Mouse (Mus musculus) cerebellum, postnatal 36 days (tissue): ENCODE results near the gene Spp2.
"Not testable (repeated sequence)": the region's sequence is repeated elsewhere in the genome, so short reads cannot be mapped to it uniquely, and the experiment has no call there.

Source experiments
- DNase-seq, 2 experiments: peaks; one replicate each; pipeline ENCODE4 v3.0.0; 2021 to 2022; ENCODE audit warnings: mixed read lengths in 2 of 2

The Spp2 gene

DNA sequence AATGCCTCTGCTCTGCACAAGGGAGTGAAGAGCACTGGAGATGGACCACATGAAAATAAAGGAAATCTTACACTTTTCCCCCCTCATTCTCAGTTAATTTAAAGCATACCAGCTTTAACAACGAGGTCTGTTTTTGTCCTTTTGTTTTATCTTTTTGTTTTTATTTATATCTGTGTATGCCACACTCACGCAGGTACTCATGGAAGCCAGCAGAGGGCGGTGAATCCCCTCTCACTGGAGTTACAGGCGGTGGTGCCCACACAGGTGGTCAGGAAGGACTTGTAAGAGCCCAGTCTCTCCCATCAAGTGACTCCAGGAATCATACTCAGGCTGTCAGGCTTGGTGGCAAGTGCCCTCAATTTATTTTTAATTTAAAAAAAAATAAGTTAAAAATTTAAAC lies 27.3 kb downstream of the Spp2 start:
- no peak for DNase-seq

GRCm38 (mm10) chr1:88437206-88438126 lies 30.7 kb downstream of the Spp2 start:
- no peak for DNase-seq

DNA sequence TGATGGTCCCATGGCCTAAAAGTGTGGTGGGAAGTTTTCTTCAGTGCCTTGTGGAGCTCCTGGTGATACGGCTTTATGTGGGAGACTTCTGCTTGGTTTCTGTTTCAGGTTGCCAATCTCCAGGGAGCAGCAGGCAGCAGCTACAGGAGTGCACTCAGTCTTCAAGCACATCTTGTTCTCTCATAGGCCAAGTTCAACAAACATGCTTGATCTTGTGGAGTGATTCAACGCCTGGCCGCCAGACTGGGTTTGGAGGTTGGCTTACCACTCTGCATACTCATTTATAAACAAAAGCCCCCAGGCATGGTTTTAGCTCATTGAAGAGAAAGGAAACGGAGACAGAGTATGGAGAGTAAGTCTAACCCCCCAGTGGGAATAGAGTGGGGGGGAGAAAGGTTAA lies 36.6 kb downstream of the Spp2 start:
- DNase-seq = no peak

- peak in 1 of 2 experiments; percentile 13 for DNase-seq
Measured at GRCm38 (mm10) chr1:88445400-88445799, 38.6 kb downstream of the Spp2 start.

DNA sequence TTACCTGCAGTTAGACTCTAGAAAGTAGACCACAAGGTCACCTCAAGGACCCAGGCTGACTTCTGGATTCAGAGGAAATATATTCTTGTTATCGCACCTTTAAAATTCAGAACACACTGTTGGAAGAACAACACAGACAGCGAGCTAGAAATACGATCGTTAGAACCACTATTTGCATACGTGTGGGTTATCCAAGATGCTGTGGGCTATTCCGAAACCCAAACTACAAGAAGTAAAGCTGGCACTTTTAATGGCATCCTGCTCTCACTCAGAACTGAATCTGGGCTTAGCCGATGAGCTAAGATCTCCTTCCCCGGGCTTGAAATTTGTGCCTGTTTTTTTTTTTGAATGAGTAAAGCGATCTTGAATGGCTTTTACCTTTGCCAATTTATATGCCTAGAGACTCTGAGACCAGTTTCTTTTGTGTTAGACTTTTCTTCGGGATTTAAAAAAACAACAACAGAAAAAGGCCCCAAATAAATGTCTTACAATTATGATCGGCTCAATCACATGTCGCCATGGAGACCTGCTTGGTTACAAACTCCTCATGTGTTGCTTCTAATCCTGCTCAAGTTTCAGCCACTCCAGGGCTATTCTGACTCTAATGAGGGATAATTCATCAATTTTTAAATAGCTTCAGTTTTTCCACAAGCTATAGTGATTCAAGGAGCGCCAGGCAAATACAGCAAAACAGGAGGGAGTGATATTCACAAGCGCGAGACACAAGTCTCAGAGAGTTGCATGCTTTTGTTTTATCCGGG lies 39.7 kb downstream of the Spp2 start:
- DNase-seq = no peak

- no peak for DNase-seq
Measured at GRCm38 (mm10) chr1:88447483-88447882, 40.7 kb downstream of the Spp2 start.

DNA sequence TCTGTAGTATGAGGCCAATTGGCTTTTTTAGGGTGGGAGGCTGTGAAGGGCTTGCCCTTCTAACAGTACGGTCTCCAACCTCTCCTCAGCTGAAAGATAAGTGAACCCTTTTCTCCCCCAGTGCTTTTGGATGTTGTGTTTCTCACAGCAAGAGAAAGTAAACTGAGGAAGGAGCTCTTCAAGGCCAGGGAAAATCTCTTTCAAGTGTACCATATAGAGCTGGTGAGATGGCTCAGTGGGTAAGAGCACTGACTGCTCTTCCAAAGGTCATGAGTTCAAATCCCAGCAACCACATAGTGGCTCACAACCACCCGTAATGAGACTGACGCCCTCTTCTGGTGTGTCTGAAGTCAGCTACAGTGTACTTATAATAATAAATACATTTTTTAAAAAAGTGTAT lies 41.3 kb downstream of the Spp2 start:
- DNase-seq = not testable (repeated sequence)

- no peak for DNase-seq
Measured at GRCm38 (mm10) chr1:88449741-88450140, 43.0 kb downstream of the Spp2 start.

- no peak for DNase-seq
Measured at GRCm38 (mm10) chr1:88450668-88451067, 43.9 kb downstream of the Spp2 start.

DNA sequence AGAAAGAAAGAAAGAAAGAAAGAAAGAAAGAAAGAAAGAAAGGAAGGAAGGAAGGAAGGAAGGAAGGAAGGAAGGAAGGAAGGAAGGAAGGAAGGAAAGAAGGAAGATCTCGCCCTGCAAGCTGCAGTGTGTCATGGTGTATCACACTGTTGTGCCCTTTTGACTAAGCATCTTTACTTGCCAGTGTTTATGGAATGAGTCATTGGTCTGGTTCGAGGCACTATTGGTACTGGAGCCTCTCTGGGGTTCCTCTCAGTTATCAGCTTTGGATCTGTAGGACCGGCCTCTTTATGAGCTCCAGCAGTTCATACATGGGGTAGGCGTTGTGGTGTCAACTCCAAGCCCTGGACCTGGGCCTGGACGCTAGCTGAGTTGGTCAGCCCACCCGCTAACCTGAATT lies 45.4 kb downstream of the Spp2 start:
- no peak for DNase-seq

GRCm38 (mm10) chr1:88454703-88455102 lies 47.9 kb downstream of the Spp2 start:
- no peak for DNase-seq

GRCm38 (mm10) chr1:88455761-88456160 lies 49.0 kb downstream of the Spp2 start:
- DNase-seq = no peak

DNA sequence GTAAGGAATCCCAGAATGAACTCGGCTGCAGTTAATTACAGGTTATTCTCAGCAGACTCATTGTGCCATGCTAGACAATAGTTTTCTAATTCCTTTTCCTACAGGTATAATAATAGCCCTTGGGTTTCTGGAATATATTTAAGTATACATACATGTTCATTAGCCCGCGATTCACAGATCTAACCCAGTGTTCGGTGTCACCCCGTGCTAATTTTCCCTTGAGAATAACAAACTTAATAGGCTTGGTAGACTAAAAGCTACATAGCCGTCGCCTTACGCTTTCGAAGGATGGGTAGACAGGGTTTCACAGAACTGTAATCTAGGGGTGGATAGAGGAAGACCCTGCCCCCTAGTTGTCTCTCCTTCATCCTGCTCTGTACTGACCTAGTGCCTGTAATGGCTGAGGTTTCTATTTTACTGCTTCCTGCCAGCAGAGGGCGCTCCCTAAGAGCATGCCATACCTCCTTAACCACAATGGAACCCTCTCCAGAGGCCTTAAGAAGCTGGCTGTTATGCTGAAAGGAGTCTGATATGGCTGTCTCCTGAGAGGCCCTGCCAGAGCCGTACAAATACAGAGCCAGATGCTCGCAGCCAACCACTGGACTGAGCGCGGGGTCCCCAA lies 49.8 kb downstream of the Spp2 start:
- peak; percentile 73 to 80 for DNase-seq

DNA sequence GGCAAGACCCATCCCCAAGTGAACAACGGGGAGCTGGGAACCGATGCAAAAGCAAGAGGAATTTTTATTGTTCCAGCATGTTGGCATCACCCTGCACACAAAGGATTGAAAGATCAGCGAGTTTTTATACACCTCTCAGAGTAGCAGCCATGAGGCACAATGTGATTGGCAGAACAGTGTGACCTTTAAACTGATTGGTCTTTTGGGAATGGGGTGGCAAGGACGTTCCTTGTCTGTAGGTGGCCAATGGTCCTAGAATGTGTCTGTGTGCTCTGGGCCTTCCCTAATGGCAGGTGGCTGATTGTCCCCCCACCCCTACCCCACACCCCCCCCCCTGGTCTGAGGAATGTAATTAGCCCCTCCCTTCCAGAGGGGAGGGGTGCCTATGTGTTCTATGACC lies 52.4 kb downstream of the Spp2 start:
- DNase-seq = no peak

DNA sequence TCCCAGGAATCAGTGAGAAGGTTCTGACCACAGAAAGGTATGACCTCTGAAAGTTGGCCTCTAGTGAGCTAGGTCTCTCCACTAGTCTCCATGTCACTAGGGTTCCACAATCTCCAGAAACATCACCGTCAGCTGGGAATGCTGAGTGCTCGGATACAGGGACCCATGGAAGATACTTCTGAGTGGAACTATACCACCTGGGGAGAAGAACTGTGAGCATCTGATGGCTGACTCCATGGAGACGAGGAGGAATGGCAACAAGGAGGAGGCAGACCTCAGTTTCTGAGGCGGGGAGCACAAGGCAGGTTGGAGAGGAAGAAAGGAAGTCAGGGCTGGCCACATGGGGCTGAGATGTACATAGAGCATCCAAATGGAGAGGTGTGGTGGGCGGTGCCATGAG lies 52.9 kb downstream of the Spp2 start:
- no peak for DNase-seq

- DNase-seq = no peak
Measured at GRCm38 (mm10) chr1:88461096-88461495, 54.3 kb downstream of the Spp2 start.

DNA sequence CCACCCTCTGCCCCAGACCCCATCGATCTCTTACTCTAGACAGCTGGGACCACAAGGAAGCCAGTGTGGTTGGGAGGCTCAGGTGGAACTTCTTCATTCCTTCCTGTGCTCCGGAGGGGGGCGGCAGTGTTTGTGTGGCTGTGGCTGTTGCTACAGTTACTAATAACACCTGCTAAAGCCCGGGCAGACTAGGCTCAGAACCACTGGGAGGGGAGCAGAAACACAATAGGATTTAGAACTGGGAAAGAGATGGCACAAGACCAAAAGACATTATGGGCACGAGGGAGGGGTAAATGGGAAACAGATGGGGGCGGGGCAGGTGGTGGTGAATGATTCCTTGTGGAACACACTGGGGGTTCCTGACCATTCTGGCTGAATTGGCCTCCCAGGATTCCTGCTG lies 55.7 kb downstream of the Spp2 start:
- no peak for DNase-seq

DNA sequence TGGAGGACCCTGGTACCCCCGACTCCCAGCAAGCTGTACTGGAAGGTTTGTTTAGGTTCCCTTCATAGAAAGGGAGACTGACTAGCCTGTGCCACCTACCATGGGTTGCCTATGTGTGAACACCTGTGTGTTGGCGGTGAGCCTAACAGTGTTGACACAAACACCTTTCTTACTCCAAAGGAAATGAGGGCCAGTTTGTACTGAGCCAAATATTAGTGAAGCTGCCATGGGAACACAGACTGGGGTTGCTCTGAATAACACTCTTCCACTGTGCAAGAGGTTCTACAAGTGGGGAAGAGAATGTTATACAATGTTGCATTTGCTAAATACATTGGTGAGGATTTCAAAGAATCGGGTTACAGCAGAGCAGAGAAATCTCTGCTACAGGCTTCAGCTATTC lies 56.5 kb downstream of the Spp2 start:
- no peak for DNase-seq

GRCm38 (mm10) chr1:88464109-88464905 lies 57.5 kb downstream of the Spp2 start:
- DNase-seq = no peak

GRCm38 (mm10) chr1:88465722-88466121 lies 59.0 kb downstream of the Spp2 start:
- DNase-seq = no peak

GRCm38 (mm10) chr1:88466325-88467064 lies 59.7 kb downstream of the Spp2 start:
- DNase-seq = no peak

DNA sequence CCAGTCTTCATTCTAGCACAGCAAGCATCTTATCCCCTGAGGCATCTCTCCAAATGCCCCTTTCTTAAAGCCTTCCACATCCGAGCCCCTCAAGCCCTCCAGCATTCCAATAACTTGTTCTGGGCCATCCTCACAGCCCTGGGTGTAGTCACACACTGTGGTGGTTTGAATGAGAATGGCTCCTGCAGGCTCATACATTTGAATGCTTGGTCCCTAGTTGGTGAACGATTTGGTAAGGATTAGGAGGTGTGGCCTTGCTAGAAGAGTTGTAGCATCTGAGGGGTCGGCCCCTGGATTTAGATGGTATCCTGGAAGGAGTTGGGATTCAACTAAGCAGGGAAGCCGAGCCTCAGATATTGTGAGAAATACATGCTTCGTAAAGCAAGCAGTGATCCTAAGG lies 61.1 kb downstream of the Spp2 start:
- DNase-seq = no peak
